Mouse (Mus musculus) cerebellum, postnatal 36 days (tissue): Measurements from ENCODE around the gene Sec14l2.

Experiments used
- DNase-seq, 2 experiments: peaks; one replicate each; pipeline ENCODE4 v3.0.0; 2021 to 2022; ENCODE audit warnings: mixed read lengths in 2 of 2

Gene Sec14l2

GRCm38 (mm10) chr11:4122742-4123579, at the start of gene Sec14l2:
Gene Sec14l2 (minus strand): TSS chr11:4123415.
- no peak for DNase-seq

GRCm38 (mm10) chr11:4166467-4167090, 43.4 kb upstream of the Sec14l2 start:
- DNase-seq = no peak

- no peak for DNase-seq
Observed at GRCm38 (mm10) chr11:4164701-4165100, 41.5 kb upstream of the Sec14l2 start.

- DNase-seq = no peak
Observed at GRCm38 (mm10) chr11:4160758-4161480, 37.7 kb upstream of the Sec14l2 start.

- DNase-seq = peak; percentile 94
Observed at GRCm38 (mm10) chr11:4159808-4160708, 36.8 kb upstream of the Sec14l2 start, which contains the start of the genes Ccdc157 and Sf3a1. Gene Ccdc157 (minus strand): TSS chr11:4160293. Gene Sf3a1 (plus strand): TSS chr11:4160350.

GRCm38 (mm10) chr11:4158676-4159075, 35.5 kb upstream of the Sec14l2 start:
- no peak for DNase-seq

GRCm38 (mm10) chr11:4155641-4156040, 32.4 kb upstream of the Sec14l2 start:
- DNase-seq = no peak

GRCm38 (mm10) chr11:4153694-4154093, 30.5 kb upstream of the Sec14l2 start:
- no peak for DNase-seq

GRCm38 (mm10) chr11:4149886-4150285, 26.7 kb upstream of the Sec14l2 start:
- DNase-seq = no peak

- DNase-seq = no peak
Observed at GRCm38 (mm10) chr11:4148536-4149156, 25.4 kb upstream of the Sec14l2 start.

- DNase-seq = no peak
Observed at GRCm38 (mm10) chr11:4148120-4148519, 24.9 kb upstream of the Sec14l2 start.

- no peak for DNase-seq
Observed at GRCm38 (mm10) chr11:4147098-4147497, 23.9 kb upstream of the Sec14l2 start.

- DNase-seq = no peak
Observed at GRCm38 (mm10) chr11:4146381-4146780, 23.2 kb upstream of the Sec14l2 start.

GRCm38 (mm10) chr11:4143281-4144062, 20.3 kb upstream of the Sec14l2 start:
- no peak for DNase-seq

GRCm38 (mm10) chr11:4142352-4142751, 19.1 kb upstream of the Sec14l2 start:
- no peak for DNase-seq

- no peak for DNase-seq
Observed at GRCm38 (mm10) chr11:4141505-4141904, 18.3 kb upstream of the Sec14l2 start.

GRCm38 (mm10) chr11:4138964-4139363, 15.7 kb upstream of the Sec14l2 start:
- DNase-seq = no peak

- peak; percentile 93 to 94 for DNase-seq
Observed at GRCm38 (mm10) chr11:4134986-4135935, 12.0 kb upstream of the Sec14l2 start, which contains the start of gene Rnf215. Gene Rnf215 (plus strand): TSS chr11:4135202.

- no peak for DNase-seq
Observed at GRCm38 (mm10) chr11:4134400-4134799, 11.2 kb upstream of the Sec14l2 start.

GRCm38 (mm10) chr11:4133450-4133849, 10.2 kb upstream of the Sec14l2 start:
- no peak for DNase-seq
